In the genomic region with DNA sequence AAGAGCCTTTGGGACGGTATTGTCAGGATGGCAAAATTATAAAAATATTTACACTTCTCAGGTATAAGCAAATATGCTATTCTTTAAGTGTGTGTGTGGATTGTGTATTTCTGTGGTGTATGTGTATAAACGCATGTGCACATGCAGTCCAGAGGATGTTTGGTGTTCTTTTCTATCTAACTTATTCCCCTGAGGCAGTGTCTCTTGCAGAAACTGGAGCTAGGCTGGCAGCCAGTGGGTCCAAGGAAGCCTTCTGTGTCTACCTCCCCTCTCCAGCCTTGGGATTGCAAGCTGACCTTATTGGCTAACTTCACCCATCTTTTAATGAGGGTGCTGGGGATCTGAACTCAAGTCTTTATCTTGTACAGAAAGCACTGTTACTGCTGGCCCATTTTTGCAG, we compare ENCODE assay signal across 27 mouse cellular contexts. TPM values are rescaled to one million over a fixed set of nuclear protein-coding genes. Genes with fewer than 3 reads are reported as not detected.
"Had no signal": no experiment of that assay in that cellular context is flagged by ENCODE, and none has a peak within 500 bp of the region (broad histone marks: within the 10 kb centered on the region; RNA-seq: fewer than 3 reads in every experiment).

No protein-coding gene starts in this region.

- H3K9ac ChIP-seq: embryonic facial prominence, embryonic 12.5 days; embryonic facial prominence, embryonic 13.5 days; embryonic facial prominence, embryonic 15.5 days; forebrain, embryonic 12.5 days; forebrain, embryonic 13.5 days; forebrain, embryonic 15.5 days; forebrain, postnatal 0 days had no signal

- H3K4me1 ChIP-seq: embryonic facial prominence, embryonic 12.5 days; embryonic facial prominence, embryonic 15.5 days had no signal

- ATAC-seq: forebrain, embryonic 13.5 days; forebrain, embryonic 14.5 days; forebrain, embryonic 15.5 days; forebrain, embryonic 16.5 days; forebrain, postnatal 0 days had no signal

- H3K36me3 ChIP-seq: embryonic facial prominence, embryonic 10.5 days; embryonic facial prominence, embryonic 12.5 days; embryonic facial prominence, embryonic 13.5 days; embryonic facial prominence, embryonic 15.5 days; forebrain, embryonic 10.5 days; forebrain, embryonic 12.5 days; forebrain, embryonic 15.5 days had no signal

- DNase-seq: cerebellum, adult 2 months; cerebellum, adult 8-10 months; cerebellum, adult 9-10 months; cerebellum, adult 9-11 months; cerebellum, postnatal 10 days; cerebellum, postnatal 14 days; cerebellum, postnatal 25 days; cerebellum, postnatal 36 days; embryo, embryonic 11 days; forebrain, postnatal 0 days; gastrocnemius, postnatal 10 days; gastrocnemius, postnatal 14 days; gastrocnemius, postnatal 25 days; gastrocnemius, postnatal 36 days; heart, adult 18-20 months; heart, adult 2 months had no signal

- H3K27ac ChIP-seq: embryonic facial prominence, embryonic 10.5 days; embryonic facial prominence, embryonic 12.5 days; embryonic facial prominence, embryonic 13.5 days; embryonic facial prominence, embryonic 15.5 days; forebrain, embryonic 10.5 days; forebrain, embryonic 12.5 days; forebrain, embryonic 13.5 days; forebrain, embryonic 15.5 days; heart, adult 2 months had no signal

- H3K9me3 ChIP-seq: embryonic facial prominence, embryonic 10.5 days; embryonic facial prominence, embryonic 12.5 days; embryonic facial prominence, embryonic 13.5 days; embryonic facial prominence, embryonic 15.5 days; forebrain, embryonic 10.5 days; forebrain, embryonic 12.5 days; forebrain, embryonic 13.5 days; forebrain, embryonic 15.5 days had no signal

- H3K4me2 ChIP-seq: embryonic facial prominence, embryonic 12.5 days; embryonic facial prominence, embryonic 13.5 days; embryonic facial prominence, embryonic 15.5 days; forebrain, embryonic 12.5 days; forebrain, embryonic 13.5 days; forebrain, embryonic 15.5 days had no signal

- H3K4me3 ChIP-seq: embryonic facial prominence, embryonic 10.5 days; embryonic facial prominence, embryonic 12.5 days; embryonic facial prominence, embryonic 13.5 days; embryonic facial prominence, embryonic 15.5 days; erythroblast, embryonic 14.5 days; forebrain, embryonic 10.5 days; forebrain, embryonic 12.5 days; forebrain, embryonic 13.5 days; forebrain, embryonic 15.5 days; heart, adult 2 months had no signal

- H3K27me3 ChIP-seq: embryonic facial prominence, embryonic 12.5 days; embryonic facial prominence, embryonic 13.5 days; embryonic facial prominence, embryonic 15.5 days; forebrain, embryonic 12.5 days; forebrain, embryonic 13.5 days; forebrain, embryonic 15.5 days had no signal

RNA-seq across cellular contexts. Expression of a gene that starts 5.0 kb away (rescaled TPM):
- polyA plus RNA-seq: erythroblast, embryonic 14.5 days had no signal
